Mouse (Mus musculus): ENCODE measurements around the gene Hoxa9.

Gene Hoxa9

DNA sequence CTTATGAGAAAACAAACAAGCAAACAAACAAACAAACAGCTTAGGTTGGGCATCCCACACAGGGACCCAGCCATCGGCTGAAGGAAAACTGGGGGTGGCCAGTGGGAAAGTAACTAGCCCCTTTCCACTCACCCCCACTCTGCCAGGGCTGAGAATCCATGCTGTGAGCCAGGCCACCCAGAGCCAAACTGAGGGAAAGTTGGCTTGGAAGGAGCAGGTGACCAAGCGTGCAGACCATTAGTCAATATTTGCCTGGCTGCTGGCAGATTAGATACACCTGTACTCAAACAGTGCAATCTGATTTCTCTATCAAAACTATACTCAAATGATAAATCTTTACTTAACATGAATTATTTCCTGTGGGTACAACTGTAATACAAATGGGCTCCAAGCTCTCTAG is 48.9 kb downstream of the Hoxa9 start:
- no peak for DNase-seq (ENCODE audit: low spot score in 2 of 2)

DNA sequence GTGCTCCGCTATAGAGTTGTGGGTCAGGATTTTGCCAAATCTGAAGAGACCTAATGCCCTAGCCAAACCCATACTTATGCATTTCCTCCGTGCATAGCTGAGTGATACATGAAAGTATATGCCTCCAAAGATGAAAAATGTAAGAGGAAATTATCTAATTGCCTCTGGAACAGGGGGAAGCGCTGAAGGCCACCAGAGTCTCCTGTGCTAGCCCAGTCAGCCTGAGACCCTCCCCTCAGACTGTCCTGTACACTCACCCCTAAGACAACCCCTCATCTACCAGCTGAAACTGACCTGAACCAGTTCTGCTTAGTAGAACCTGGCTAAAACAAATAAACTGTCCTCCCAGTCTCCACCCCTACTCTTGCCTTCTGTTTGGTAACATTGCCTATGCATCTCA is 50.2 kb downstream of the Hoxa9 start:
- DNase-seq (ENCODE audit: low spot score in 2 of 2) = no peak

DNA sequence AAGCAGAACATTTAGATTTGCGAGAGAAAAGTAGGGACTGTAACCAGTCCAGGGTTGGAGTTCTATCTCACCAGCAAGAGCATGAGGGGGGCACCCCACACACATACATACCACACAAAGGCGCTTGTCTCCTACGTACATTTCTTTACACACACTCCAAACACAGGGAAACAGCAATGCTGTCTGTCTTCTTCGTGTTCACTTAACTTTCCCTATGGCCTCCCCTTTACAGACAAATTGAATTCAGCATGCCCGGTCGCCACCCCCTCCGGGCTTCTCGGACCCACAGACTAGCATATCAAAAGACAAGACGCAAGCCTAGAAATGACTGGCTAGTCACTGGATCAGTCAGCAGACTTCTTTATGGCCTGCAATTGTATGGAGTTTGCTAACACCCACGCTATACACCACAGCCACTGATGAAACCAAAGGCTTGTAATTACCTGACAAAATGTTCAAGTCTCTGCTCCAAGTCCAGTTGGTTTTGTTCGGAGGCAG is 50.6 kb downstream of the Hoxa9 start:
- no peak for DNase-seq (ENCODE audit: low spot score in 2 of 2)

DNA sequence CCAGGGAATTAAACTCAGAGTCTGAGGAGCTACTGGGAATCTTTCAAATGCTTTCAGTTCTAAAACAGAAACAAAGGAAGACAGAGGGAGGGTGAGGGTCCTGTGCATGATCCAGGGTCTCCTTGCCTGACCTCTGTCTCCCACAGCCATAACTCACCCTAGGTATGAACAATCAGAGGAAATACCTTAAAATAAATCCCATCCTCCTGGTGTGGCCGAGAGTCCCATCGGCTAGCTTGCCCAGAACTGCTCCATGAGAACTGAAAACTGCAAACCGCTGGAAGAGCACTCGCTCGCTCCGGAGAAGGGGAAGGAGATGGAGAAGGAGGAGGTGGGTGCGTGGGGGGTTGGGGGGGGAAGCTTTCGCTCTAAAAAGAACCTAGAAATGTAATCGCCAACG is 51.2 kb downstream of the Hoxa9 start:
- no peak for DNase-seq (ENCODE audit: low spot score in 2 of 2)

DNA sequence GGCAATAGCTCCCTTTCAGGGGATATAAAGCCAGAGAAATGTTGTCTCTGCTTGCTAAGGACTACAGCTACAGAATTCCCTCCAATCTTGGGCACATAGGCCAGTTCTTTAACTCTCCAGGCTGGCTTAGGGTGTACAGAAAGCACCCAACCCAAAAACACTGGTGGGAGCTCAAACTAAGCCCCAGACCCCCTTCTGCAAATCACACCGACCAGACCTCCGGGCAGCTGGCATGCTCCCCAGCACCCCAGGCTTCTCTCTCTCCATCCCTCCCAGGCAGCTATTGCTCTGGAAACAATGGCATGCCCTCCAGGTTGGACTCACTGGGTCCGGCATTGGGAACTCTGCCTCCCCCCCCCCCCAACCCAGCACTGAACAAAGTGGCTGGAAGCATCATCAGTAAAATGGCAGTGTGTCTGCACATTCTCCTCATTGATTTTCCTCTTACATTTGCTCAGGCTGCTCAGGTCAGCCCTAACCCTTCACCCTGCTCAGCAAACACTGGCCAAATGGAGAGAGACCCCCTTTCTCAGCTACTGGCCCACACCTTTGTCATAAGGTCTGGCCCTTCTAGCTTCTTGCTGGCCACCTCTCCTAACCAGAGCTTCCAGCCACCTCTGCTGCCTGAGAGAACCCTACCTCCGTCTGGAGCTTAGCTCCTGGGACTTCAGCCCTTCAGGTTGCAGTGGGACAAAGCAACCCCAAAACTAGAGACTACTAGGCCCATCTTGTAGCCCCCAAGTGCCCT is 51.8 kb downstream of the Hoxa9 start:
- no peak for DNase-seq (ENCODE audit: low spot score in 2 of 2)

DNA sequence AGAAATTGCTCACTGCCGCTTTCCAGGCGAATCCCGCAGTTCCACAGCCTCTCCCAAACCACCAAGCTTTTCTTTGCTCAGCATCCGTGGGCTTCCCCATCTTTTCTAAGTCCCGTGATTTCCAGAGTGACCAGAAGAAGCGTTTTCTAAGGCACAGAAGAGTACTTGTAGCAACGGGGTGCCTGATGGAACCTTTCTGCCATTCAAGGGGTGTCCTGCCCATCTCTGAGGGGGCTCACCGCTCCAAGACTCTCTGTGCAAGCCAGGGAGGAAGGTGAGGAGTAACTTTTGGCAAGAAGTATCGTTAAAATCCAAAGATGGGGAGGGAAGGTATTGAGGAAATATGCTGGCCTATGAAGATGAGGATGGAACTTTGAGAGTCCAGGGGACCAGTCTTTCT is 53.1 kb downstream of the Hoxa9 start:
- DNase-seq (ENCODE audit: low spot score in 2 of 2) = no peak

DNA sequence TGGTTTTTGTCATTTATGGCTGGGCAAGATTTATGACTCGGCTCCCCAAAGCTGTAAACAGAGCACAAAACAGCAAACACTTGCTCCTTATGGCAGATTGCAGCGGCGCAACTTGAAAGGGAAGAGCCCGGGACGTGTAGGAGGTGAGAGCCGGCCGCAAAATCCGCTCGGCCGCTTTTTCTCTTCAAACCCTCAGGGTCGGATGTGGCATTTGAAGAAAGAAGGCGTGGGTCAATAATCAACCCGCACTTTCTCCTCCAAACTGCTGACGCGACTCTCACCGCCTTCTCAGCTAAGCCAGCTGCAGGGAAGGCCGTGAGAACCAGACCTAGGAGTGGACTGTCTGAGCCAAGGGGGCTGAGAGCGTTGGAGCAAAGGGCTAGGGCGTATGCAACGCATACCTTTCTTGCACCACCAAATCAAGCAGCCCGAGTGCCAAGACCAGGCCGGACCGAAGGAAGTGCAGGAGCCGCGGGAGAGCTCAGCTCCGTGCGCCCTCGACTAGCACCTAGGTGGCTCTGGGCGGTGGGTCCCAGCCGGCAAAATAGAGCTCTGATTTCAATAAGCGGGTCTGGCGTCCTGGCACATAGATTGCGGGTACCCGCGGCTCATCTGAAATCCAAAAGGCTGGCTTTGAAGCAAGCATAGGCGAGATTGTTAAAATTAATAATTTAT is 53.7 kb downstream of the Hoxa9 start, which contains the start of gene 5730596B20Rik:
Gene 5730596B20Rik, plus strand, starts transcription at position 438 of the 675 bp plus-strand sequence.
- no peak for DNase-seq (ENCODE audit: low spot score in 2 of 2)

DNA sequence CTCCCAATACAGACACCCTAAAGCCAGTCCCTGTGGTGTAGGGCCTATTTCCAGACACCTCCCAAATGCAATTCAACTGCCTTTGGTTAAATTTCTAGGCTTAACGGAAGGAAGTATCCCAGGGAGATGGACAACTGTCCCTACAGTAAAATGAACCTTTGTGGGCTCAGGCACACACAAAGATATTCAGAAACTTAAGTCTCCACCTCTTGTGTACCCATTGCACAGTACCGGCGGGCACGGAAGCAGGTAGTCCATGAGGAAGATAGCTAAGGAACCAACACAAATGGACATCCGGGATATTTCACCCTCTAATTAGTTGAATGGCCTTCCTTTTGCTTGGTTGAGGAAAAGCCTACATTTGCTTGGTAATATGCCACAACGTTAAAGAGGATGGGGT is 54.5 kb downstream of the Hoxa9 start:
- no peak for DNase-seq (ENCODE audit: low spot score in 2 of 2)

DNA sequence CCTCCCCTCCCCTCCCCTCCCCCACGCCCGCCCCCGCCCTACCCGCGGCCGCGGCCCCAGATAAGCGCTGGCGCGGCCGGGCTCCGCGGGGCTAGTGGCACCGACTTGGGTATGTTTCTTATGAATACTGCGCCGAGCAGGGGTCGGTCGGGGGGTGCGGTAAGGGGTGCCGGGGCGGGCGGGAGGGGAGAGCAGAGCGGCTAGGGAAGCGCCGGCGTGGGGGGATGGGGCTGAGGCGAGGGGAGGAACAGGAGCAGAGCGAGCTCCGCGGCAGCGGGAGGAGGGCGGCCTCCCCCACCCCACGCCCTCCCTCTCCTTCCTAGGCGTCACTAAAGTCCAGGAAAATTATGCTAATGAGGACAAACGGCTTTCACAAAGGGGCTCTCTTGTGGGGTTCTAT is 55.0 kb downstream of the Hoxa9 start:
- DNase-seq (ENCODE audit: low spot score in 2 of 2) = no peak

DNA sequence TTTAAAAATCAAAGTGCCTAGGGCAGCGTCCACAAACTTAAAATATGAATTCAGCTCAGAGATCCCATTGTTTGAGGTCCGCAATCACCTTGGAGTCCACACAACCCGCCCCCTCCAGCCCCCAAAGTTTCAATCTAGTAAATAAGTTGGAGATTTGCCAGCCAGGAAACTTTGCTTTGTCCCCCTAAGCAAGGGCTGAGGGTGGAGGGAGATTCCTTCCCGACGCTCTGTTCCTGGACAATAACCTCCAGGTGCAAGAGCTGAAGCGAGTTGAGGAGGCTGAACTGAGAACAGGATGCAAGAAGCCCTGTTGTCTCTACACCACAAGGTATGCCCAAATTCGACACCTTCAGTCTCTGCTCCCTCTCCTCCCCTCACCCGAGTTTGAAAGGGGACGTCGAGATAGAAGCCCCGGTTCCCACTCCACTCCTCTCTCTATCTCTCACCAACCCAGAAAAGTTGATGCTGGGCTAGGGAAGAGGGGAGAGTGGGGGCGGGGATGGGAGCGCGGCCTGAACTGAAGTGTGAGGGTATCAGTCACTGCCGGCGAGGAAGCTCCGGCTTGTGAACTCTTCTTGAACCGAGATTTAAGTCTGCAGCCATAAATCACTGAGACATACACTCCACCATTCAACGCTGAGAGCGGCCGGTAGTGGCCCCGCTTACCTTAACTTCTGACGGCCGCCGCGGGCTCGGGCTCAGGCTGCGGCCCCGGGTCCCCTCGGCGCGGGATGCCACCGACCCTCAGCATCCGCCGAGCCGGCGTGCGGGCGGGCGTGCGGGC is 55.7 kb downstream of the Hoxa9 start:
- DNase-seq (ENCODE audit: low spot score in 2 of 2) = no peak

DNA sequence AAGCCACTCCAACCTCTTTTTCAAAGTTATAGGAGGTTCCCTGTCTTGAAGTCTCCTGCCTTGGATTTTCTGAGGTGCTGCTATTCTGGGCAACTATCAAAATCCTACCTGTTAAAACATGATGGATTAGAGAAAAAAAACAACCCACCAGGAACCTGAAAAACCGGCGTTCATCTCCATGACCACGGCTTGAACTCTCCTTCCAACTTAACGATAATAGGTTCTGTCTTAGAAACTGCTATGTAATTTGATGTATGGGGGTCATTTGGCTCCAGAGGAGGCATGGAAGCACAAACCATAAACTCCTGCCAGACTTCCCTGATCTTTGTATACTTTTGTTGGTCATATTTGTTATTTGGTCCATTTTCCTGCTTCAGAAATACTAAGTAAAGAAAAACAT is 57.2 kb downstream of the Hoxa9 start:
- DNase-seq (ENCODE audit: low spot score in 2 of 2) = no peak
